Mouse (Mus musculus) CH12.LX (cell line): ENCODE measurements around the gene Prkca. TPM values are rescaled to one million over a fixed set of nuclear protein-coding genes. Genes with fewer than 3 reads are reported as not detected.

Experiments used
- DNase-seq: peaks from one replicate; pipeline ENCODE4 v3.0.0-alpha.2; 2013; ENCODE audit errors: extremely low read depth
- H3K27ac ChIP-seq: 2 replicates; pipeline ENCODE4 v1.5.1; 2012; ENCODE audit warnings: low read depth, mild to moderate bottlenecking, control low read depth, moderate library complexity; ENCODE audit not compliant: insufficient read depth
- H3K27me3 ChIP-seq: replicated peaks from 2 replicates; pipeline ENCODE3; 2012; ENCODE audit warnings: inconsistent platforms
- H3K36me3 ChIP-seq, 2 experiments: replicated peaks in 1 of 2; 2 replicates each; pipeline versions ENCODE3 to v1.6.1; 2012; ENCODE audit warnings: inconsistent platforms in 1 of 2, low read length in 1 of 2, mild to moderate bottlenecking in 1 of 2, mixed read lengths in 1 of 2, moderate library complexity in 1 of 2; ENCODE audit not compliant: control insufficient read depth in 1 of 2, insufficient read depth in 1 of 2
- H3K4me1 ChIP-seq, 2 experiments: 2 replicates each; pipeline ENCODE4 v1.6.1; 2012; ENCODE audit warnings: inconsistent platforms in 1 of 2, moderate library complexity in 1 of 2; ENCODE audit not compliant: insufficient read depth in 2 of 2, control insufficient read depth in 1 of 2
- H3K4me2 ChIP-seq: 2 replicates; pipeline ENCODE4 v1.6.1; 2012; ENCODE audit warnings: low read depth, mild to moderate bottlenecking, control low read depth; ENCODE audit not compliant: poor library complexity, insufficient read depth, severe bottlenecking
- H3K4me3 ChIP-seq, 3 experiments: fragments of 150-350 bp in 1 of 3; sonication (generic) in 1 of 3; replicated peaks in 1 of 3; 2 replicates each; pipeline versions ENCODE3 to v1.5.1; 2011 to 2012; ENCODE audit warnings: low read depth in 2 of 3, low read length in 2 of 3, mild to moderate bottlenecking in 2 of 3, moderate library complexity in 2 of 3, control low read depth in 1 of 3, improper control_type of control experiment in 1 of 3, inconsistent platforms in 1 of 3, mixed read lengths in 1 of 3; ENCODE audit not compliant: poor library complexity in 1 of 3
- H3K79me2 ChIP-seq: replicated peaks from 2 replicates; pipeline ENCODE4 v1.6.1; 2012; ENCODE audit warnings: mild to moderate bottlenecking, moderate library complexity; ENCODE audit not compliant: control insufficient read depth, poor library complexity, insufficient read depth, severe bottlenecking; ENCODE audit errors: extremely low read depth
- H3K9ac ChIP-seq: 2 replicates; pipeline ENCODE4 v1.6.1; 2012; ENCODE audit warnings: low read depth, mild to moderate bottlenecking, control low read depth, moderate library complexity; ENCODE audit not compliant: insufficient read depth
- H3K9me3 ChIP-seq: replicated peaks from 2 replicates; pipeline ENCODE3; 2012; ENCODE audit warnings: low read length, inconsistent platforms, mixed read lengths
- BHLHE40 ChIP-seq: IDR thresholded peaks from 2 replicates; pipeline ENCODE4 v1.6.1; 2011; ENCODE audit warnings: mild to moderate bottlenecking, low read depth, low read length, improper control_type of control experiment
- CTCF ChIP-seq, 2 experiments: IDR thresholded peaks in 1 of 2; conservative IDR thresholded peaks in 1 of 2; 2 replicates each; pipeline ENCODE4 v1.5.1; 2011 to 2012; ENCODE audit warnings: low read depth in 2 of 2, low read length in 2 of 2, improper control_type of control experiment in 1 of 2, inconsistent platforms in 1 of 2, mild to moderate bottlenecking in 1 of 2, moderate library complexity in 1 of 2
- E2F4 ChIP-seq: IDR thresholded peaks from 2 replicates; pipeline ENCODE4 v1.6.1; 2011; ENCODE audit warnings: low read depth, low read length, improper control_type of control experiment; ENCODE audit not compliant: insufficient replicate concordance
- ELF1 ChIP-seq: IDR thresholded peaks from 2 replicates; pipeline ENCODE4 v1.6.1; 2014; ENCODE audit warnings: low read depth, mild to moderate bottlenecking, inconsistent platforms, low read length, improper control_type of control experiment
- EP300 ChIP-seq: IDR thresholded peaks from 2 replicates; pipeline ENCODE4 v1.6.1; 2011; ENCODE audit warnings: low read length, improper control_type of control experiment
- HCFC1 ChIP-seq: IDR thresholded peaks from 2 replicates; pipeline ENCODE4 v1.6.1; 2012; ENCODE audit warnings: low read depth, mild to moderate bottlenecking, inconsistent platforms, low read length, improper control_type of control experiment
- IRF4 ChIP-seq: IDR thresholded peaks from 2 replicates; pipeline ENCODE4 v1.6.1; 2014; ENCODE audit warnings: low read depth, mild to moderate bottlenecking, inconsistent platforms, low read length, improper control_type of control experiment
- JUN ChIP-seq: IDR thresholded peaks from 2 replicates; pipeline ENCODE4 v1.6.1; 2011; ENCODE audit warnings: low read depth, mild to moderate bottlenecking, low read length, improper control_type of control experiment, moderate library complexity; ENCODE audit not compliant: insufficient read depth
- JUND ChIP-seq: conservative IDR thresholded peaks from 2 replicates; pipeline ENCODE4 v1.6.1; 2011; ENCODE audit warnings: low read depth, low read length, improper control_type of control experiment
- MAX ChIP-seq: IDR thresholded peaks from 2 replicates; pipeline ENCODE4 v1.6.1; 2011; ENCODE audit warnings: low read length, improper control_type of control experiment
- MAZ ChIP-seq: IDR thresholded peaks from 2 replicates; pipeline ENCODE4 v1.6.1; 2012; ENCODE audit warnings: low read depth, mild to moderate bottlenecking, inconsistent platforms, low read length, improper control_type of control experiment, moderate library complexity
- MEF2A ChIP-seq: IDR thresholded peaks from 2 replicates; pipeline ENCODE4 v1.6.1; 2014; ENCODE audit warnings: low read depth, mild to moderate bottlenecking, inconsistent platforms, low read length, improper control_type of control experiment, borderline replicate concordance
- MXI1 ChIP-seq: IDR thresholded peaks from 2 replicates; pipeline ENCODE4 v1.6.1; 2011; ENCODE audit warnings: mild to moderate bottlenecking, low read depth, low read length, improper control_type of control experiment
- MYC ChIP-seq: IDR thresholded peaks from 2 replicates; pipeline ENCODE4 v1.6.1; 2011; ENCODE audit warnings: low read depth, mild to moderate bottlenecking, improper control_type of control experiment, low read length
- NELFE ChIP-seq: IDR thresholded peaks from 2 replicates; pipeline ENCODE4 v1.6.1; 2011; ENCODE audit warnings: low read depth, low read length, improper control_type of control experiment
- POLR2A ChIP-seq: IDR thresholded peaks from 2 replicates; pipeline ENCODE4 v1.6.1; 2011; ENCODE audit warnings: low read depth, mild to moderate bottlenecking, improper control_type of control experiment, low read length
- POLR2AphosphoS2 ChIP-seq: IDR thresholded peaks from 2 replicates; pipeline ENCODE4 v1.6.1; 2011; ENCODE audit warnings: low read depth, low read length, improper control_type of control experiment
- RAD21 ChIP-seq: IDR thresholded peaks from 2 replicates; pipeline ENCODE4 v1.6.1; 2011; ENCODE audit warnings: low read depth, mild to moderate bottlenecking, low read length, improper control_type of control experiment, moderate library complexity
- SIN3A ChIP-seq: IDR thresholded peaks from 2 replicates; pipeline ENCODE4 v1.6.1; 2012; ENCODE audit warnings: low read length, improper control_type of control experiment, inconsistent platforms
- SMC3 ChIP-seq: IDR thresholded peaks from 2 replicates; pipeline ENCODE4 v1.6.1; 2011; ENCODE audit warnings: low read depth, low read length, improper control_type of control experiment
- TCF12 ChIP-seq: IDR thresholded peaks from 2 replicates; pipeline ENCODE4 v1.6.1; 2014; ENCODE audit warnings: low read depth, mild to moderate bottlenecking, inconsistent platforms, low read length, improper control_type of control experiment
- USF1 ChIP-seq: IDR thresholded peaks from 2 replicates; pipeline ENCODE4 v1.6.1; 2014; ENCODE audit warnings: low read depth, mild to moderate bottlenecking, inconsistent platforms, low read length, improper control_type of control experiment
- ZC3H11A ChIP-seq: IDR thresholded peaks from 2 replicates; pipeline ENCODE4 v1.6.1; 2012; ENCODE audit warnings: low read depth, mild to moderate bottlenecking, inconsistent platforms, low read length, improper control_type of control experiment
- ZMIZ1 ChIP-seq: IDR thresholded peaks from 2 replicates; pipeline ENCODE4 v1.6.1; 2012; ENCODE audit warnings: low read depth, mild to moderate bottlenecking, inconsistent platforms, low read length, improper control_type of control experiment
- ZNF384 ChIP-seq: IDR thresholded peaks from 2 replicates; pipeline ENCODE4 v1.6.1; 2012; ENCODE audit warnings: low read depth, low read length, improper control_type of control experiment, inconsistent platforms
- dilution Hi-C: fragments of 300-500 bp; cut with MboI; formaldehyde crosslinking; loops from 2 replicates; pipeline ENCODE4 v1.14.3; 2020; ENCODE audit warnings: low sequenced_read_pairs; ENCODE audit not compliant: extremely low pct_unique_long_range_greater_than_20kb, extremely low pct_ligation_motif_present
- in situ Hi-C: fragments of 300-500 bp; cut with MboI; formaldehyde crosslinking; loops from 3 replicates; pipeline ENCODE4 v1.14.3; 2019; ENCODE audit warnings: low sequenced_read_pairs, low pct_ligation_motif_present, low pct_unique_long_range_greater_than_20kb, mixed read lengths
- polyA plus RNA-seq: library from polyadenylated mRNA; unstranded; fragments of >175 nt; gene quantifications from 2 replicates; pipeline ENCODE4 v1.2.1, GENCODE M21; 2012; ENCODE audit warnings: low read depth; ENCODE audit not compliant: insufficient read length
- total RNA-seq, 2 experiments: library from RNA; depleted of rRNA; stranded (reverse); fragments of 300-350 nt in 1 of 2; fragments of >200 nt in 1 of 2; gene quantifications; 2 replicates each; pipeline ENCODE4 v1.2.3; 2012 to 2014

Gene Prkca
- total and polyA plus RNA-seq, 3 experiments: 40.0 to 107 (median 43.7) TPM

DNA sequence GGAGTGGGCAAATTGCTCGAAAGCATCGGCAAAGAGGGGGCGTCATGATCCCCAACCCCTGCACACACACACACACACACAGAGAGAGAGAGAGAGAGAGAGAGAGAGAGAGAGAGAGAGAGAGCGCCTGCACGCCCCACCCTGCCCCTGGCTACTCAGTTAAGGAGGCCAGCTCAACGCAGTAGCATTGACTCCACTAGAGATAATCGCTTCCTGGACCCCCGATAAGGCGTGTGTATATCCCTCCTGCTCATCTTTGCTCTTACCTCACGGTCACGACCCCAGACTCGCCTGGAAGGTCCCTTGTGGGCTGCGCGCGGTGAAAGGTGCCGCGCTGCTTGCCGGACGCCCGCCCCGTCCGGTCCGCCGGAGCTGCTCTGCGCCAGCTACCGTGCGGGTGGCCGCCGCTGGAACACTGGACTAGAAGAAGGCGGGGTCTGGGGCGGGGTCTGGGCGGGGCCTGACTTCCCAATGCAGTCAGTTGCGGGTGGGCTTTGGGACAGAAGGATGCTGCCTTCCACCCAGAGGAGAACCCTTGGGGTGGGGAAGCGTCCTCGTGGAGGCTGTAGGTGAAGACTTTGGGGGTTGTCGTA, 429.0 kb downstream of the Prkca start, which contains the start of gene Cacng5:
Gene Cacng5, minus strand, starts transcription at position 422 of the 593 bp plus-strand sequence.
- Histone ChIP-seq H3K36me3 (no peaks in the 10 kb centered on the region), H3K4me1 (peaks cover 0 to 9% of the 10 kb centered on the region in 2 experiments; a peak in 3 of 4 replicates)
- TF ChIP-seq EP300: no peak
- TF ChIP-seq USF1: no peak
- no peak for TF ChIP-seq IRF4
- no peak for TF ChIP-seq MAZ
- TF ChIP-seq SMC3: no peak
- no peak for TF ChIP-seq MYC
- TF ChIP-seq JUN: no peak
- TF ChIP-seq POLR2A: no peak
- TF ChIP-seq, all 38 proteins: peak for 0
- dilution Hi-C loops (no loop called here), in situ Hi-C loops (no loop called here)
- Histone ChIP-seq H3K9me3 (peaks cover 6% of the 10 kb centered on the region), H3K9ac (no peak within 1 kb of the TSS), H3K79me2 (no peaks in the 10 kb centered on the region), H3K4me2 (no peak within 1 kb of the TSS), H3K4me3 (no peak within 1 kb of the TSS), H3K27ac (no peak within 1 kb of the TSS), H3K27me3 (peaks cover 7% of the 10 kb centered on the region)
- DNase-seq: no peak

DNA sequence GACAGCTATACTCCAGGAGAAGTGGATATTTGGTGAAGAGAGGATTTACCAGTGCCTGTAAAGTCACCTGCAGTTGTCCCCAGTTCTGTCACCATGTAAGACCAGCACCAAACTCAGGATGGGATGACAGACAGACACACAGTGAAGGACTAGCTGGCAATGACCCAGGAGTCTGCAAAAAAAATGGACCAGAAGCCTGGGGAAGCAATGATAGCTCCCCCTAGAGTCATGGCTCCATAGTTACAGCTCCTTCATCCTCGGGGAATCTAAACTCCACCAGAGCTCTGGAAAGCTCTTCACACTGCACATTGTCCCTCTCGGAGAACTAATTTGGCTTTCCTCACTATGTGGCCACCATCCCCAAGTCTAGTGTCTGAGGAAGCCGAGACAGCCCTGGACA, 430.4 kb downstream of the Prkca start:
- peaks cover 16% of the 10 kb centered on the region for H3K9me3 ChIP-seq
- H3K27me3 ChIP-seq: peaks cover 1% of the 10 kb centered on the region

DNA sequence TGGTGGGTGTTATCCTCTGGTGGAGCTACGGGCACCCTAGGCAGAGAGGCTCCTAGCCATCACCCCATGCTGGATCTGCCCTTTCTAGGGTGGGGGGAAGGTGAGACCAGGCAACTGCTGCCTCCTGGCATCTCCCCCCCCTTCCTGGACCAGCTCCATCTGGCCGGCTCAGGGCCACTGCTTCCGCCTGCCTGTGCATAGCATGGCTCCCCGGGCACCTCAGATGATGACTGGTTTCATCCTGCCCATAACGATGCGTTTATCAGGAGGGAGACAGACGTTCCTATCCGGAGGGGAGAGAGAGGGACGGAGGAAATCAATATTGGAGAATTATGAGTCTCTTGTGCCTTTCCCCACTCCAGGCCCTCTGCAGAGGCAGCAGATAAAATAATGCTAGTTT, 438.4 kb downstream of the Prkca start:
- dilution Hi-C loops: no loop called here
- in situ Hi-C loops: no loop called here
- Histone ChIP-seq H3K4me2 (no peak overlapping the region), H3K4me3 (no peak overlapping the region), H3K27me3 (no peaks in the 10 kb centered on the region), H3K4me1 (peaks cover 0 to 2% of the 10 kb centered on the region in 2 experiments; a peak in 1 of 4 replicates), H3K79me2 (no peaks in the 10 kb centered on the region), H3K9me3 (peaks cover 17% of the 10 kb centered on the region), H3K9ac (no peak overlapping the region), H3K36me3 (no peaks in the 10 kb centered on the region), H3K27ac (no peak overlapping the region)
- no peak for DNase-seq
- TF ChIP-seq ELF1 (no peak), POLR2A (no peak), ZMIZ1 (no peak), BHLHE40 (no peak), TCF12 (no peak), NELFE (no peak), SIN3A (no peak), E2F4 (no peak), HCFC1 (no peak), JUND (no peak), JUN (no peak), MEF2A (no peak), POLR2AphosphoS2 (no peak)

More for the DNA sequence above, 430.4 kb downstream of the Prkca start:
- H3K4me2 ChIP-seq: no peak overlapping the region
- dilution Hi-C loops: no loop called here
- H3K36me3 ChIP-seq: no peaks in the 10 kb centered on the region
- TF ChIP-seq MXI1 (no peak), POLR2AphosphoS2 (no peak), JUND (no peak), TCF12 (no peak), CTCF (conservative IDR thresholded peaks at IDR 0.05 in 1 of 2, IDR thresholded peaks at IDR 0.05 in 1 of 2; ENCODE audit: low read depth in 2 of 2, low read length in 2 of 2) (peak; percentile 41 to 59; a peak in 3 of 4 replicates), MAX (no peak), ZNF384 (peak; percentile 75), ZC3H11A (no peak), EP300 (no peak), SMC3 (peak; percentile 13), RAD21 (peak; percentile 20), JUN (no peak)
- TF ChIP-seq, all 38 proteins: peak for 4
- Histone ChIP-seq H3K27ac (no peak overlapping the region), H3K79me2 (no peaks in the 10 kb centered on the region), H3K9ac (no peak overlapping the region), H3K4me3 (no peak overlapping the region), H3K4me1 (peaks cover 0 to 9% of the 10 kb centered on the region in 2 experiments; a peak in 3 of 4 replicates)
- no peak for DNase-seq
- in situ Hi-C loops: no loop called here
